Comparison of ENCODE assay signal across 16 mouse cellular contexts in the genomic region with DNA sequence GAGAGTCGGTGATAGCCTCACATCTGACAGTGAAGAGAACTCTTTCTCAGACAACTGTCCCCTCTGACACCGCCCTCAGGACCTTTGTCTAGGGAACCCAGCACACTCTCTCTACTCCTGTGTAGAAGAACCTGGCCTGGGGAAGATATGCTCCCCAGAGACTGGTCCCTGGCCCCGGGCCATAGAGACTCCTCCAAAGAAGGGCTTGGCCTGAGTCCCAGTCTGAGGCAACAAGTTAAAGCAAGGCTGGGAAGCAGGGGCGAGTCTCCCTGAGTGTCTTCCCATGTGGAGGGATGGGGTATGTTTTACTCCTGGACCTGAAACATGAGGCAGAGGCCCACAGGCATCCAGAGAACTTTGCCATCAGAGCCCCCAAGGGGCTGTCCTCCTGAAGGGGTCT. TPM values are rescaled to one million over a fixed set of nuclear protein-coding genes. Genes with fewer than 3 reads are reported as not detected.
DNase-seq lines count a peak whose midpoint lies in the region; ATAC-seq and TF ChIP-seq lines count a peak whose summit lies in the region.
"Had no signal": no experiment of that assay in that cellular context is flagged by ENCODE, and none has a peak within 500 bp of the region (broad histone marks: within the 10 kb centered on the region; RNA-seq: fewer than 3 reads in every experiment).

No protein-coding gene starts in this region.

- no peak overlapping the region for H3K4me2 ChIP-seq in kidney, embryonic 16.5 days (replicated peaks; ENCODE audit: low read depth, low read length)
- H3K4me2 ChIP-seq: embryonic facial prominence, embryonic 15.5 days; forebrain, embryonic 15.5 days had no signal

- 69% methylated on average over 4 of the region's 4 CpGs for WGBS in kidney, embryonic 16.5 days
- 84% methylated on average over 4 of the region's 4 CpGs for WGBS in forebrain, embryonic 10.5 days

- TF ChIP-seq POLR2A in MEL (IDR thresholded peaks at IDR 0.05; ENCODE audit: control insufficient read depth in 1 of 2, insufficient read depth in 1 of 2, low read depth in 1 of 2, low read length in 2 of 2, poor library complexity in 1 of 2) = no peak

- TF ChIP-seq RAD21 in MEL (IDR thresholded peaks at IDR 0.05; ENCODE audit: low read depth, low read length) = no peak

- H3K4me1 ChIP-seq in kidney, embryonic 16.5 days (ENCODE audit: insufficient read depth, low read length) = 0 out of 2 replicates have a peak, but pooled peaks cover 5% of the 10 kb centered on the region
- H3K4me1 ChIP-seq in MEL (ENCODE audit: control insufficient read depth in 1 of 2, insufficient read depth in 2 of 2, low read length in 2 of 2) = peaks cover 4 to 26% of the 10 kb centered on the region in 2 experiments
- peaks cover 27% of the 10 kb centered on the region for H3K4me1 ChIP-seq in forebrain, embryonic 10.5 days

- H3K9ac ChIP-seq in kidney, embryonic 16.5 days (replicated peaks; ENCODE audit: low read length) = no peak overlapping the region
- no peak overlapping the region for H3K9ac ChIP-seq in MEL (ENCODE audit: control insufficient read depth, low read depth, low read length, poor library complexity, severe bottlenecking)
- H3K9ac ChIP-seq: embryonic facial prominence, embryonic 15.5 days; forebrain, embryonic 15.5 days had no signal

- no peaks in the 10 kb centered on the region for H3K9me3 ChIP-seq in kidney, embryonic 16.5 days (ENCODE audit: low read length)
- H3K9me3 ChIP-seq in MEL (replicated peaks; ENCODE audit: insufficient read depth, low read length) = no peaks in the 10 kb centered on the region
- H3K9me3 ChIP-seq in forebrain, embryonic 10.5 days = no peaks in the 10 kb centered on the region
- H3K9me3 ChIP-seq: embryonic facial prominence, embryonic 15.5 days; forebrain, embryonic 15.5 days had no signal

- intact Hi-C loops in gastrocnemius, postnatal 14 days (cut with DNase I; ENCODE audit: low total_unique reads) = no loop called here

- H3K4me3 ChIP-seq in kidney, embryonic 16.5 days (ENCODE audit: low read length) = no peak overlapping the region
- no peak overlapping the region for H3K4me3 ChIP-seq in MEL (ENCODE audit: control insufficient read depth in 1 of 2, insufficient read depth in 1 of 2, low read depth in 2 of 2, low read length in 2 of 2)
- H3K4me3 ChIP-seq in forebrain, embryonic 10.5 days = no peak overlapping the region
- H3K4me3 ChIP-seq: embryonic facial prominence, embryonic 15.5 days; forebrain, embryonic 15.5 days had no signal

- no peak for TF ChIP-seq CTCF in MEL (IDR thresholded peaks at IDR 0.05 in 2 of 3, conservative IDR thresholded peaks at IDR 0.05 in 1 of 3; ENCODE audit: control insufficient read depth in 1 of 3, insufficient read depth in 1 of 3, low read depth in 2 of 3, low read length in 3 of 3, poor library complexity in 1 of 3, severe bottlenecking in 1 of 3)

- ATAC-seq in kidney, embryonic 16.5 days (ENCODE audit: low FRiP score, low TSS enrichment) = no peak
- ATAC-seq: forebrain, embryonic 15.5 days had no signal

- DNase-seq in gastrocnemius, postnatal 14 days = peak; percentile 44
- DNase-seq in gastrocnemius, postnatal 25 days = no peak
- DNase-seq in kidney, postnatal 4 days = peak; percentile 43 to 55
- peak; percentile 85 for DNase-seq in MEL (ENCODE audit: low read depth, low spot score)
- DNase-seq in lung, postnatal 14 days = peak; percentile 15
- no peak for DNase-seq in forebrain, embryonic 10.5 days (ENCODE audit: extremely low spot score, low spot score)
- no peak for DNase-seq in left cerebral cortex, adult 9 months (ENCODE audit: low spot score in 2 of 2)
- DNase-seq: gastrocnemius, postnatal 36 days; liver; thymus, postnatal 4 days had no signal

- no peaks in the 10 kb centered on the region for H3K36me3 ChIP-seq in kidney, embryonic 16.5 days (ENCODE audit: insufficient read depth, low read length)
- H3K36me3 ChIP-seq in MEL (ENCODE audit: control insufficient read depth in 1 of 2, insufficient read depth in 2 of 2, low read length in 2 of 2) = peaks cover 0 to 19% of the 10 kb centered on the region in 2 experiments; a peak in 2 of 4 replicates
- no peaks in the 10 kb centered on the region for H3K36me3 ChIP-seq in forebrain, embryonic 10.5 days (replicated peaks)
- H3K36me3 ChIP-seq: embryonic facial prominence, embryonic 15.5 days; forebrain, embryonic 15.5 days had no signal

- no peak overlapping the region for H3K27ac ChIP-seq in kidney, embryonic 16.5 days (ENCODE audit: low read length)
- no peak overlapping the region for H3K27ac ChIP-seq in MEL (ENCODE audit: control insufficient read depth, low read depth, low read length)
- H3K27ac ChIP-seq in forebrain, embryonic 10.5 days = no peak overlapping the region
- H3K27ac ChIP-seq: embryonic facial prominence, embryonic 15.5 days; forebrain, embryonic 15.5 days; kidney, postnatal 0 days had no signal

- no peaks in the 10 kb centered on the region for H3K79me2 ChIP-seq in MEL (ENCODE audit: control insufficient read depth, insufficient read depth, low read length, poor library complexity)

- 0 out of 4 replicates have a peak, but pooled peaks of 1 of the 2 experiments have one; percentile 35 for TF ChIP-seq EP300 in MEL (IDR thresholded peaks at IDR 0.05; ENCODE audit: low read depth in 1 of 2, low read length in 2 of 2)

- H3K27me3 ChIP-seq in kidney, embryonic 16.5 days (ENCODE audit: insufficient read depth, low read length) = no peaks in the 10 kb centered on the region
- no peaks in the 10 kb centered on the region for H3K27me3 ChIP-seq in MEL (ENCODE audit: control insufficient read depth in 1 of 2, insufficient read depth in 2 of 2, low read length in 2 of 2)
- peaks cover 33% of the 10 kb centered on the region for H3K27me3 ChIP-seq in forebrain, embryonic 10.5 days (ENCODE audit: poor library complexity, severe bottlenecking)
- H3K27me3 ChIP-seq: embryonic facial prominence, embryonic 15.5 days; forebrain, embryonic 15.5 days had no signal

TF ChIP-seq in MEL, 35 proteins besides CTCF, POLR2A, EP300 and RAD21:
- TF ChIP-seq NRF1 (IDR thresholded peaks at IDR 0.05; ENCODE audit: insufficient read depth, low read depth, low read length, poor library complexity, severe bottlenecking) = no peak
- TF ChIP-seq HCFC1 (IDR thresholded peaks at IDR 0.05; ENCODE audit: low read depth, low read length) = no peak
- TF ChIP-seq TAL1 (IDR thresholded peaks at IDR 0.05; ENCODE audit: low read length) = 0 out of 2 replicates have a peak, but pooled peaks have one; percentile 4
- peak; percentile 29; the same call in 1 of the 2 replicates for TF ChIP-seq MXI1 (IDR thresholded peaks at IDR 0.05; ENCODE audit: low read depth, low read length)
- TF ChIP-seq MAFK (IDR thresholded peaks at IDR 0.05; ENCODE audit: borderline replicate concordance, low read depth, low read length) = no peak
- no peak for TF ChIP-seq ZC3H11A (IDR thresholded peaks at IDR 0.05; ENCODE audit: low read depth, low read length)
- no peak for TF ChIP-seq MEF2A (IDR thresholded peaks at IDR 0.05; ENCODE audit: extremely low read depth, insufficient replicate concordance, low read depth, low read length, poor library complexity, severe bottlenecking)
- TF ChIP-seq SIN3A (IDR thresholded peaks at IDR 0.05; ENCODE audit: low read length) = 0 out of 2 replicates have a peak, but pooled peaks have one; percentile 17
- TF ChIP-seq USF1 (IDR thresholded peaks at IDR 0.05; ENCODE audit: low read depth, low read length) = no peak
- no peak for TF ChIP-seq MAZ (IDR thresholded peaks at IDR 0.05; ENCODE audit: low read depth, low read length)
- TF ChIP-seq RCOR1 (IDR thresholded peaks at IDR 0.05; ENCODE audit: low read depth, low read length) = no peak
- TF ChIP-seq POLR2AphosphoS5 (IDR thresholded peaks at IDR 0.05; ENCODE audit: borderline replicate concordance, low read depth, low read length) = no peak
- no peak for TF ChIP-seq MAX (IDR thresholded peaks at IDR 0.05; ENCODE audit: low read length)
- no peak for TF ChIP-seq MYB (IDR thresholded peaks at IDR 0.05; ENCODE audit: low read depth, low read length)
- TF ChIP-seq MYC (IDR thresholded peaks at IDR 0.05; ENCODE audit: low read depth, low read length) = no peak
- TF ChIP-seq TBP (IDR thresholded peaks at IDR 0.05; ENCODE audit: low read depth, low read length) = 0 out of 2 replicates have a peak, but pooled peaks have one; percentile 4
- no peak for TF ChIP-seq NELFE (IDR thresholded peaks at IDR 0.05; ENCODE audit: low read depth, low read length)
- no peak for TF ChIP-seq ELF1 (IDR thresholded peaks at IDR 0.05; ENCODE audit: low read depth, low read length)
- peak; percentile 41; the same call in 1 of the 2 replicates for TF ChIP-seq TCF12 (IDR thresholded peaks at IDR 0.05; ENCODE audit: low read depth, low read length)
- TF ChIP-seq E2F4 (IDR thresholded peaks at IDR 0.05; ENCODE audit: borderline replicate concordance, low read depth, low read length) = no peak
- peak; percentile 19; the same call in 1 of the 2 replicates for TF ChIP-seq SMC3 (IDR thresholded peaks at IDR 0.05; ENCODE audit: low read depth, low read length)

RNA-seq across cellular contexts. Expression of gene Cdh15, which starts 2.1 kb away (rescaled TPM):
- 10 to 100 TPM; 16.2 to 20.9 TPM for total RNA-seq in gastrocnemius, postnatal 14 days (2021)
- total RNA-seq in gastrocnemius, postnatal 25 days (2021) = 10 to 100 TPM; 16.5 to 17.2 TPM
- 1.3 and 1.8 TPM in 2 replicates for polyA plus RNA-seq in kidney, embryonic 16.5 days (2015; fragmentation: Nextera tagmentation; extraction: Ambion mirVana)
- total RNA-seq in MEL (2012; rRNA removed) = 0.07 and 0.08 TPM in 2 replicates
- under 1 TPM in 1 of 2 experiments, not detected in 1; 0.71 TPM for polyA plus RNA-seq in MEL (2012; ENCODE audit: insufficient read depth in 1 of 2, insufficient read length in 2 of 2, low read depth in 1 of 2, low replicate concordance in 2 of 2, missing spikeins in 1 of 2)
- polyA plus RNA-seq in forebrain, embryonic 10.5 days (2016; fragmentation: Nextera tagmentation; extraction: Ambion mirVana) = 0.71 and 0.72 TPM in 2 replicates
- total RNA-seq: heart, postnatal 36 days; megakaryocyte, adult 5-6 weeks had no signal

Comparison
In these comparisons a context has a peak if more than half of its experiments do, and no peak if none do; other contexts are left out.
1. DNase-seq: peak in gastrocnemius, postnatal 14 days (single experiment), kidney, postnatal 4 days (2 of 2), MEL (single experiment) and lung, postnatal 14 days (single experiment); none in gastrocnemius, postnatal 25 days (single experiment), forebrain, embryonic 10.5 days (single experiment) and left cerebral cortex, adult 9 months (0 of 2).
2. RNA of gene Cdh15, which starts 2.1 kb away (total RNA-seq): 16.2 to 20.9 TPM in gastrocnemius, postnatal 14 days and 16.5 to 17.2 TPM in gastrocnemius, postnatal 25 days; 0.07 to 0.08 TPM in MEL; every median in the first group is over 10 times any median in the second.